In the genomic region with DNA sequence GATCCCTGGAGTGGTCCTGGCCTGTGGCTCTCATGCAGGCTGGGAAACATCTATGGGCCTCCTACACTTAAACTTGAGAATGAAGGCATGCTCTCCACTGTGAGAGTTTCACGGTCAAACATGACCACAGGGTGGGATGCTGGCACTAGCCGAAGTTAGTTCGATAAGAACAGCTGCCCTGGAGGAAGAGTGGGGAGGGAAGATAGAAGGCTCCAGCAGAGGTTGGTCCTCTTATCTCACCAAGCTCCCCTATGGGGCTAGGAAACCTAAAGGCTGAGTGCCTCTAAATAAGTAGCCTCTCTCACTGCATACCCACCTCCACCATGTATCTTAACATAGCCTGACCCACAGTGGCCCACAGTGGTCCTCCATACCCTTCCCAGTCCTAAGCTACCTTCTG, we compare ENCODE assay signal across 15 mouse cellular contexts. TPM values are rescaled to one million over a fixed set of nuclear protein-coding genes. Genes with fewer than 3 reads are reported as not detected.
A peak's percentile ranks its signal among the peaks of the same experiment; 100 is the strongest.
DNase-seq lines count a peak whose midpoint lies in the region; ATAC-seq and TF ChIP-seq lines count a peak whose summit lies in the region.
"Had no signal": no experiment of that assay in that cellular context is flagged by ENCODE, and none has a peak within 500 bp of the region (broad histone marks: within the 10 kb centered on the region; RNA-seq: fewer than 3 reads in every experiment).

No protein-coding gene starts in this region.

- H3K9ac ChIP-seq in heart, embryonic 11.5 days (ENCODE audit: low read depth, low read length): peak overlapping the region; percentile 1; the same call in 1 of the 2 replicates
- H3K9ac ChIP-seq in liver, embryonic 11.5 days (ENCODE audit: low read depth, low read length): peak overlapping the region; percentile 80
- no peak overlapping the region for H3K9ac ChIP-seq in forebrain, embryonic 15.5 days (replicated peaks)
- H3K9ac ChIP-seq: embryonic facial prominence, embryonic 15.5 days; heart, embryonic 15.5 days had no signal

- H3K27me3 ChIP-seq in heart, embryonic 11.5 days (ENCODE audit: control insufficient read depth, insufficient read depth, low read length): peaks cover 18% of the 10 kb centered on the region; the same call in 1 of the 2 replicates
- H3K27me3 ChIP-seq in liver, embryonic 11.5 days (replicated peaks; ENCODE audit: control insufficient read depth, insufficient read depth, low read length): peaks cover 7% of the 10 kb centered on the region
- peaks cover 21% of the 10 kb centered on the region for H3K27me3 ChIP-seq in forebrain, embryonic 15.5 days

- peak; percentile 60 for ATAC-seq in heart, embryonic 11.5 days (replicated peaks; ENCODE audit: insufficient number of reproducible peaks, low FRiP score, low TSS enrichment)
- ATAC-seq in liver, embryonic 11.5 days (replicated peaks; ENCODE audit: low FRiP score): peak; percentile 85
- ATAC-seq in forebrain, embryonic 15.5 days (replicated peaks): no peak

- TF ChIP-seq POLR2A in bone marrow, adult 2 months (IDR thresholded peaks at IDR 0.05; ENCODE audit: borderline replicate concordance, control insufficient read depth, low read depth, low read length): no peak

- peak overlapping the region; percentile 87 for H3K4me2 ChIP-seq in heart, embryonic 11.5 days
- H3K4me2 ChIP-seq in liver, embryonic 11.5 days: peak overlapping the region; percentile 73
- no peak overlapping the region for H3K4me2 ChIP-seq in forebrain, embryonic 15.5 days (replicated peaks)
- H3K4me2 ChIP-seq: embryonic facial prominence, embryonic 15.5 days; midbrain, embryonic 11.5 days had no signal

- intact Hi-C loops in heart, postnatal 36 days (cut with DNase I): loop anchor here (5.0 kb wide), 1 partner anchor 226 kb away; no protein-coding TSS in a partner anchor

- H3K9me3 ChIP-seq in heart, embryonic 11.5 days (replicated peaks; ENCODE audit: control insufficient read depth, low read length): no peaks in the 10 kb centered on the region
- H3K9me3 ChIP-seq in liver, embryonic 11.5 days (ENCODE audit: control insufficient read depth, low read length): no peaks in the 10 kb centered on the region
- H3K9me3 ChIP-seq in forebrain, embryonic 15.5 days: no peaks in the 10 kb centered on the region
- H3K9me3 ChIP-seq: embryonic facial prominence, embryonic 15.5 days; heart, embryonic 15.5 days had no signal

- H3K36me3 ChIP-seq in heart, embryonic 11.5 days (ENCODE audit: control insufficient read depth, insufficient read depth, low read length): no peaks in the 10 kb centered on the region
- no peaks in the 10 kb centered on the region for H3K36me3 ChIP-seq in liver, embryonic 11.5 days (ENCODE audit: control insufficient read depth, insufficient read depth, low read length)
- H3K36me3 ChIP-seq in forebrain, embryonic 15.5 days: no peaks in the 10 kb centered on the region
- H3K36me3 ChIP-seq: embryonic facial prominence, embryonic 15.5 days; heart, embryonic 15.5 days had no signal

- no peak for TF ChIP-seq CTCF in bone marrow, adult 2 months (IDR thresholded peaks at IDR 0.05; ENCODE audit: control insufficient read depth, insufficient read depth, low read length)

- H3K4me1 ChIP-seq in heart, embryonic 11.5 days (ENCODE audit: control insufficient read depth, insufficient read depth, low read length): peaks cover 14% of the 10 kb centered on the region
- H3K4me1 ChIP-seq in bone marrow, adult 2 months (ENCODE audit: control insufficient read depth, insufficient read depth, low read length): peaks cover 2% of the 10 kb centered on the region
- H3K4me1 ChIP-seq in liver, embryonic 11.5 days (replicated peaks; ENCODE audit: control insufficient read depth, insufficient read depth, low read length): peaks cover 54% of the 10 kb centered on the region
- peaks cover 12% of the 10 kb centered on the region for H3K4me1 ChIP-seq in forebrain, embryonic 15.5 days

- H3K27ac ChIP-seq in heart, embryonic 11.5 days (ENCODE audit: low read depth, low read length): peak overlapping the region; percentile 70
- H3K27ac ChIP-seq in bone marrow, adult 2 months (ENCODE audit: control insufficient read depth, insufficient read depth, low read depth, low read length, poor library complexity): peak overlapping the region; percentile 79
- peak overlapping the region; percentile 92 for H3K27ac ChIP-seq in liver, embryonic 11.5 days (ENCODE audit: low read depth, low read length)
- H3K27ac ChIP-seq in forebrain, embryonic 15.5 days (replicated peaks): no peak overlapping the region
- H3K27ac ChIP-seq: embryonic facial prominence, embryonic 15.5 days; heart, embryonic 15.5 days; left cerebral cortex, adult 2 months had no signal

- WGBS in heart, embryonic 11.5 days (ENCODE audit: insufficient replicate concordance): 68% methylated on average over 3 of the region's 3 CpGs
- WGBS in bone marrow, adult 2 months: 71% methylated on average over 3 of the region's 3 CpGs
- WGBS in liver, embryonic 11.5 days: 29% methylated on average over 3 of the region's 3 CpGs
- 97% methylated on average over 3 of the region's 3 CpGs for WGBS in forebrain, embryonic 15.5 days

- H3K4me3 ChIP-seq in heart, embryonic 11.5 days (ENCODE audit: low read depth, low read length): peak overlapping the region; percentile 90; the same call in 1 of the 2 replicates
- peak overlapping the region; percentile 60 for H3K4me3 ChIP-seq in bone marrow, adult 2 months (replicated peaks; ENCODE audit: control insufficient read depth, low read depth, low read length)
- H3K4me3 ChIP-seq in liver, embryonic 11.5 days (ENCODE audit: low read depth, low read length): peak overlapping the region; percentile 62
- H3K4me3 ChIP-seq in forebrain, embryonic 15.5 days: no peak overlapping the region
- H3K4me3 ChIP-seq: embryonic facial prominence, embryonic 15.5 days; left cerebral cortex, adult 2 months had no signal

- DNase-seq in heart, postnatal 36 days: no peak
- DNase-seq in liver, embryonic 11.5 days (ENCODE audit: low spot score): peak; percentile 47
- peak; percentile 43 to 47 for DNase-seq in spleen, postnatal 14 days (ENCODE audit: low spot score in 2 of 2)
- no peak for DNase-seq in urinary bladder, postnatal 25 days (ENCODE audit: low spot score)
- DNase-seq in retina, embryonic 14.5 days (ENCODE audit: low spot score): no peak
- DNase-seq: cerebellum, postnatal 36 days; kidney, postnatal 36 days; lung, adult 18-20 months had no signal

RNA-seq across cellular contexts. Expression of gene Grtp1, which starts 2.4 kb away (rescaled TPM):
- polyA plus RNA-seq in heart, embryonic 11.5 days (2014; fragmentation: Nextera tagmentation; extraction: Ambion mirVana): 28.2 and 30.6 TPM in 2 replicates
- total RNA-seq in heart, postnatal 36 days (2021): 1 to 10 TPM; 4.8 to 4.9 TPM
- 6.8 and 20.6 TPM in 2 replicates for polyA plus RNA-seq in bone marrow, adult 2 months (2011; ENCODE audit: insufficient read depth, insufficient read length, low replicate concordance, missing spikeins)
- polyA plus RNA-seq in liver, embryonic 11.5 days (2014; fragmentation: Nextera tagmentation; extraction: Ambion mirVana): 19.7 and 23.3 TPM in 2 replicates
- polyA plus RNA-seq in forebrain, embryonic 15.5 days (2015; fragmentation: Nextera tagmentation; extraction: Ambion mirVana): 18.7 and 23.4 TPM in 2 replicates

RNA-seq across cellular contexts. Expression of gene Lamp1, which starts 43.8 kb away (rescaled TPM):
- polyA plus RNA-seq in heart, embryonic 11.5 days (2014; fragmentation: Nextera tagmentation; extraction: Ambion mirVana): 334 and 393 TPM in 2 replicates
- 100 to 1,000 TPM; 403 to 406 TPM for total RNA-seq in heart, postnatal 36 days (2021)
- 61.3 and 127 TPM in 2 replicates for polyA plus RNA-seq in bone marrow, adult 2 months (2011; ENCODE audit: insufficient read depth, insufficient read length, low replicate concordance, missing spikeins)
- 251 and 283 TPM in 2 replicates for polyA plus RNA-seq in liver, embryonic 11.5 days (2014; fragmentation: Nextera tagmentation; extraction: Ambion mirVana)
- polyA plus RNA-seq in forebrain, embryonic 15.5 days (2015; fragmentation: Nextera tagmentation; extraction: Ambion mirVana): 236 and 242 TPM in 2 replicates

RNA-seq across cellular contexts. Expression of gene Adprhl1, which starts 51.2 kb away (rescaled TPM):
- 132 and 142 TPM in 2 replicates for polyA plus RNA-seq in heart, embryonic 11.5 days (2014; fragmentation: Nextera tagmentation; extraction: Ambion mirVana)
- 100 to 1,000 TPM; 573 to 582 TPM for total RNA-seq in heart, postnatal 36 days (2021)
- 0.99 TPM in 1 of 2 replicates, not detected in the other for polyA plus RNA-seq in bone marrow, adult 2 months (2011; ENCODE audit: insufficient read depth, insufficient read length, low replicate concordance, missing spikeins)
- 0.70 TPM in 1 of 2 replicates, not detected in the other for polyA plus RNA-seq in liver, embryonic 11.5 days (2014; fragmentation: Nextera tagmentation; extraction: Ambion mirVana)
- 0.57 TPM in 1 of 2 replicates, not detected in the other for polyA plus RNA-seq in forebrain, embryonic 15.5 days (2015; fragmentation: Nextera tagmentation; extraction: Ambion mirVana)
- polyA plus RNA-seq: midbrain, embryonic 11.5 days had no signal

Comparison
In these comparisons a context has a peak if more than half of its experiments do, and no peak if none do; other contexts are left out.
1. DNase-seq: peak in liver, embryonic 11.5 days (single experiment) and spleen, postnatal 14 days (2 of 2); none in heart, postnatal 36 days (0 of 2), urinary bladder, postnatal 25 days (single experiment) and retina, embryonic 14.5 days (single experiment).
2. RNA of gene Adprhl1, which starts 51.2 kb away (polyA plus RNA-seq): 132 to 142 TPM in heart, embryonic 11.5 days; 0.70 TPM in liver, embryonic 11.5 days, 0.99 TPM in bone marrow, adult 2 months and 0.57 TPM in forebrain, embryonic 15.5 days; every median in the first group is over 10 times any median in the second.